Mouse (Mus musculus) hindbrain, embryonic 16.5 days (tissue): ENCODE data around the gene Ssu72. TPM values are rescaled to one million over a fixed set of nuclear protein-coding genes. Genes with fewer than 3 reads are reported as not detected.

ENCODE experiments used
- ATAC-seq: fragments of 200-750 bp; cut with Nextera tagmentation; 2 replicates; pipeline ENCODE4 v1.8.0; 2017; ENCODE audit warnings: moderate TSS enrichment, moderate library complexity
- H3K27ac ChIP-seq: fragments of 300-500 bp; sonication (generic); 2 replicates; pipeline ENCODE4 v1.5.1; 2014; ENCODE audit warnings: low read depth, mild to moderate bottlenecking, control low read depth, low read length, moderate library complexity
- H3K27me3 ChIP-seq: fragments of 300-500 bp; sonication (generic); replicated peaks from 2 replicates; pipeline ENCODE4 v1.6.1; 2014; ENCODE audit warnings: low read length; ENCODE audit not compliant: control insufficient read depth, insufficient read depth
- H3K36me3 ChIP-seq: fragments of 300-500 bp; sonication (generic); 2 replicates; pipeline ENCODE4 v1.6.1; 2014; ENCODE audit warnings: mild to moderate bottlenecking, low read length, moderate library complexity, mixed read lengths; ENCODE audit not compliant: control insufficient read depth, insufficient read depth
- H3K4me1 ChIP-seq: fragments of 300-500 bp; sonication (generic); 2 replicates; pipeline ENCODE4 v1.6.1; 2014; ENCODE audit warnings: low read depth, low read length; ENCODE audit not compliant: control insufficient read depth, insufficient read depth
- H3K4me2 ChIP-seq: fragments of 300-500 bp; sonication (generic); 2 replicates; pipeline ENCODE4 v1.6.1; 2014; ENCODE audit warnings: mild to moderate bottlenecking, low read length, control low read depth, moderate library complexity
- H3K4me3 ChIP-seq: fragments of 300-500 bp; sonication (generic); 2 replicates; pipeline ENCODE4 v1.5.1; 2014; ENCODE audit warnings: mild to moderate bottlenecking, low read length, control low read depth, moderate library complexity
- H3K9ac ChIP-seq: fragments of 300-500 bp; sonication (generic); 2 replicates; pipeline ENCODE4 v1.6.1; 2014; ENCODE audit warnings: low read depth, mild to moderate bottlenecking, control low read depth, low read length, moderate library complexity
- H3K9me3 ChIP-seq: fragments of 300-500 bp; sonication (generic); 2 replicates; pipeline ENCODE4 v1.6.1; 2014; ENCODE audit warnings: mild to moderate bottlenecking, low read length, moderate library complexity; ENCODE audit not compliant: control insufficient read depth
- WGBS: fragments of 180-500 bp; shearing (Covaris S2); extraction: QIAGEN DNeasy Blood & Tissue Kit; methylation state at CpG from one replicate; pipeline ENCODE4 v1.1.7; 2014; 5-methylcytosine and 5-hydroxymethylcytosine counted together
- polyA plus RNA-seq: library from polyadenylated mRNA; unstranded; fragments of >200 nt; fragmentation: Nextera tagmentation; extraction: Ambion mirVana; gene quantifications from 2 replicates; pipeline ENCODE4 v1.2.1, GENCODE M21; 2015

The Ssu72 gene
- polyA plus RNA-seq, 1 experiment from 2014 or later, result 178 TPM

GRCm38 (mm10) chr4:155695531-155696062, 9.0 kb upstream of the Ssu72 start:
- Histone ChIP-seq H3K27ac (no peak overlapping the region; the same call in 1 of the 2 replicates), H3K4me2 (peak overlapping the region; percentile 84), H3K4me3 (peak overlapping the region; percentile 78), H3K36me3 (no peaks in the 10 kb centered on the region), H3K9ac (peak overlapping the region; percentile 95), H3K9me3 (no peaks in the 10 kb centered on the region), H3K4me1 (peaks cover 25% of the 10 kb centered on the region), H3K27me3 (no peaks in the 10 kb centered on the region)
- no peak for ATAC-seq
- WGBS, result 74% methylated on average over 4 of the region's 4 CpGs

- WGBS, result 75% methylated on average over 16 of the region's 16 CpGs
Measured at GRCm38 (mm10) chr4:155696261-155697255, 8.0 kb upstream of the Ssu72 start.

GRCm38 (mm10) chr4:155700425-155700824, 4.2 kb upstream of the Ssu72 start:
- Histone ChIP-seq H3K4me1 (peaks cover 18% of the 10 kb centered on the region), H3K4me3 (no peak overlapping the region), H3K27ac (no peak overlapping the region), H3K36me3 (no peaks in the 10 kb centered on the region), H3K4me2 (no peak overlapping the region), H3K27me3 (no peaks in the 10 kb centered on the region), H3K9me3 (no peaks in the 10 kb centered on the region), H3K9ac (no peak overlapping the region)
- no peak for ATAC-seq

More at GRCm38 (mm10) chr4:155696261-155697255, 8.0 kb upstream of the Ssu72 start:
- H3K9ac ChIP-seq, result peak overlapping the region; percentile 95; the same call in 1 of the 2 replicates
- ATAC-seq, result no peak
- H3K27me3 ChIP-seq, result no peaks in the 10 kb centered on the region
- H3K9me3 ChIP-seq, result no peaks in the 10 kb centered on the region
- H3K4me3 ChIP-seq, result peak overlapping the region; percentile 78
- H3K27ac ChIP-seq, result no peak overlapping the region
- H3K4me1 ChIP-seq, result peaks cover 25% of the 10 kb centered on the region
- H3K36me3 ChIP-seq, result no peaks in the 10 kb centered on the region
- peak overlapping the region; percentile 84 for H3K4me2 ChIP-seq

- Histone ChIP-seq H3K27ac (no peak overlapping the region), H3K9ac (no peak overlapping the region), H3K9me3 (no peaks in the 10 kb centered on the region), H3K4me1 (peaks cover 10% of the 10 kb centered on the region), H3K4me3 (no peak overlapping the region), H3K27me3 (no peaks in the 10 kb centered on the region), H3K4me2 (no peak overlapping the region), H3K36me3 (no peaks in the 10 kb centered on the region)
- ATAC-seq, result no peak
- 94% methylated on average over 4 of the region's 4 CpGs for WGBS
Measured at GRCm38 (mm10) chr4:155703425-155703929, 1.1 kb upstream of the Ssu72 start.

- peak overlapping the region; percentile 67 for H3K4me2 ChIP-seq
- H3K36me3 ChIP-seq, result no peaks in the 10 kb centered on the region
- H3K4me1 ChIP-seq, result peaks cover 18% of the 10 kb centered on the region
- H3K9me3 ChIP-seq, result no peaks in the 10 kb centered on the region
- under 1% methylated on average over 19 of the region's 19 CpGs for WGBS
- peak overlapping the region; percentile 96 for H3K27ac ChIP-seq
- H3K27me3 ChIP-seq, result no peaks in the 10 kb centered on the region
- ATAC-seq, result no peak; the same call in 1 of the 2 replicates
- H3K4me3 ChIP-seq, result peak overlapping the region; percentile 95
- H3K9ac ChIP-seq, result peak overlapping the region; percentile 97
Measured at GRCm38 (mm10) chr4:155705592-155705929, 961 bp downstream of the Ssu72 start.

- Histone ChIP-seq H3K27me3 (no peaks in the 10 kb centered on the region), H3K36me3 (no peaks in the 10 kb centered on the region), H3K9ac (no peak overlapping the region), H3K4me3 (no peak overlapping the region), H3K4me2 (no peak overlapping the region), H3K27ac (no peak overlapping the region), H3K4me1 (peaks cover 20% of the 10 kb centered on the region), H3K9me3 (no peaks in the 10 kb centered on the region)
- 81% methylated on average over 2 of the region's 2 CpGs for WGBS
- ATAC-seq, result no peak
Measured at GRCm38 (mm10) chr4:155708582-155708981, 4.0 kb downstream of the Ssu72 start.

GRCm38 (mm10) chr4:155708988-155709387, 4.4 kb downstream of the Ssu72 start:
- H3K4me3 ChIP-seq, result no peak overlapping the region
- no peaks in the 10 kb centered on the region for H3K36me3 ChIP-seq
- no peaks in the 10 kb centered on the region for H3K27me3 ChIP-seq
- H3K9ac ChIP-seq, result no peak overlapping the region
- ATAC-seq, result no peak
- peaks cover 20% of the 10 kb centered on the region for H3K4me1 ChIP-seq
- no peak overlapping the region for H3K27ac ChIP-seq
- no peaks in the 10 kb centered on the region for H3K9me3 ChIP-seq
- H3K4me2 ChIP-seq, result no peak overlapping the region

GRCm38 (mm10) chr4:155710521-155711252, 6.1 kb downstream of the Ssu72 start:
- WGBS, result 59% methylated on average over 6 of the region's 6 CpGs
- no peak; the same call in 1 of the 2 replicates for ATAC-seq

More at GRCm38 (mm10) chr4:155710521-155711252, 6.1 kb downstream of the Ssu72 start:
- Histone ChIP-seq H3K9ac (no peak overlapping the region), H3K4me2 (no peak overlapping the region), H3K27ac (no peak overlapping the region), H3K27me3 (no peaks in the 10 kb centered on the region), H3K36me3 (peaks cover 5% of the 10 kb centered on the region), H3K4me1 (peaks cover 18% of the 10 kb centered on the region), H3K4me3 (no peak overlapping the region), H3K9me3 (no peaks in the 10 kb centered on the region)
